Mouse (Mus musculus) heart, adult 18-20 months (tissue): ENCODE measurements at regions not wholly inside any gene's neighbourhood (a gene's known extent, or its start where the extent isn't known, plus 50 kb on each side); places are given as distances from the start of the nearest gene placed in this dataset.

Source experiments
- DNase-seq, 2 experiments: peaks; one replicate each; pipeline ENCODE4 v3.0.0; 2021 to 2022; ENCODE audit warnings: mixed read lengths in 1 of 2

DNA sequence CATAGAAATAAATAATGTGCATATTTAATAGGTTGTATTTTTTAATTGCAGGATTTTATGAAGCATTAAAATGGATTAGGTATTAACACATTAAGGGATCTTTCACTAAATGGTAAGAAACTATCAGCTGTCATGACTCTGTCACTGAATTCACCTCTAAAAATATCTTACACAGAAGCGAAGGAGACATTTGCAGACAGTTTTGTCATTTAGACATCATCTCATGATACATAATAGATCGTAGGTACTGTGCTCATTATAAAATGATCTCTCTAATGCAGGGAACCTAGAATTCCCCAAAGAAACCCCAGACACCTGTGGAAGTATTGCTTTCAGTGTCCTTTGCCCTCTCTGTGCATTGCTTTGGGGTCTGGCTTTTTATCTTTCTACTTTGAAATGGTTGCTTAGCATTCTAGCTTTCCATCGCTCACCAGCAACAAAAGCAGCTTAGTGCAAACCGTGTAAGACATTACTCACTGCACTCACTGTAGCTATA lies 1270.5 kb downstream of the Olfm4 start:
- no peak for DNase-seq

- DNase-seq = no peak
Observed at GRCm38 (mm10) chr14:81255423-81255822, 1271.5 kb downstream of the Olfm4 start.

DNA sequence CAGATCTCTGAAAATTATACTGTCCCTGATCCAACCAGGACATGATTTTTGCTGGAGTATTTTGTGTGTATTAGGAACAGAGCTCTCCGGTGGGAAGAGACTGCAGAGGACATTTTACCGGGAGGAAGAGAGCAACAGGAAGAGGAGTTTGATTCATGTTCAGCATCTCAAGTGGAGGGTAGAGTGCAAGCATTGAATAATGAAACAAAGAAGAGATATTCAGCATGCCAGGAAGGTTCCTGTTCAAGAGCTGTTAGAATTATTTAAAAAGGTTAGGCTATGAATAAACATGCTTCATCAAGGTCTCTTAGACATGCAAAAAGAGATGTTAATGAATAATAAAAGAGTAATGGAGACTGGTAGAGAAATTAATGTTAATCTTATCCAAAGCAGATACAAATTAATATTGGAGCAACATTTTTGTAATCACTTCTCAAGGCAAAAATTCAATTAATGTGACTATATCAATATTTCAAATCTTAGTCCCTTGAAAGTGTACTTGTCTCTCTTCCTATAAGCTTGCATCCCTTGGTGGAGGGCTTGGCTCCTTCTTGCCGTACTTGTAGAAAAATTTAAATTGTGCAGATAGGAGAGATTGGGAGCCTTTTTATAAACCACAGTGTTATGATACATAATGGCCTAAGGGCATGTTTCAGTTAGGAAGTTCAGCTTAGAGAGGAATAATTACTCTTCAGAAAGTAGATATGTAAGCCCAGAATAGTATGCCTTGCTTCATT lies 1283.9 kb downstream of the Olfm4 start:
- DNase-seq = no peak

DNA sequence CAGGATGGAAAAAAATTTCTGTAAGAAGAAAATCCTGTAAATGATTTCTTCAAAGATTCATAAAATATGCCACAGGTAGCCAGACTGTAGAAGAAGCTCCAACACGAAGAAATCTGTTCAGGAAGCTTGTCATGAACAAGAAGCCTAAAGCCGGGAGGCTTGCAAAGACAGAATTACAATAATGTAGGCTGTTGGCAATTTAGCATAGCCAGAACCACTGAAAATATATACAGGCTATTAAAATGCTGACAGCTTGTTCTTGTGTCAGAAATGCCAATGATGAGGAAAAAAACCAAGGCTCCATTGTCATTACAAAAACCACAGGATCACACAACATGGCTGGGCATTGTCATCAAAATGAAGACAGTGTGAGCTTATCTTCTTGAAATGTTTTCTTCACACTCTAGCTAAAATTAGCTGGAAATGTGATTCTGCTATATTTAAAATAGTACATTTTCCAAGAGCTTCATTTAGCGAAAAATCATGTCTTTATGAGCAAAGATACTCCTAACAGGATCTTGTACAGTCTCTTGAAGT lies 1303.7 kb downstream of the Olfm4 start:
- no peak for DNase-seq

DNA sequence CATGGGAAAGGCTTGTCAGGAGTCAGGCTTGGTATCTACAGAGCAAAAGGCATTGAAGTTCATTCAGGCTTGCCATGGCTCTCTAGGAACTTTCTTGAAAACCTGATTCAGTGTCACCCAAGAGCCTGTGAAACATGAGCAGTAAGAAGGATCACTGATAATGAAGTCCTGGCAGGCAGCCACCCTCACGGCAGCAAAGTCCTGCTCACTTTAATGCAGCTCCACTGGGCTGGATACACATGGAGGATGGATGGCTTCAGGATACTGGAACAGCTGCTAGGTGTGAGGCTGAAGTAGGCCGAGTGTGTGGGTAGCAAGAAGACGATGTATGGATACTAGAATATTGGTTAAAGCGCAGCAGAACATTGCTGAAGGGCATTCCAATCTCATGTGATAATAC lies 1323.3 kb downstream of the Olfm4 start:
- peak; percentile 0 to 3 for DNase-seq

DNA sequence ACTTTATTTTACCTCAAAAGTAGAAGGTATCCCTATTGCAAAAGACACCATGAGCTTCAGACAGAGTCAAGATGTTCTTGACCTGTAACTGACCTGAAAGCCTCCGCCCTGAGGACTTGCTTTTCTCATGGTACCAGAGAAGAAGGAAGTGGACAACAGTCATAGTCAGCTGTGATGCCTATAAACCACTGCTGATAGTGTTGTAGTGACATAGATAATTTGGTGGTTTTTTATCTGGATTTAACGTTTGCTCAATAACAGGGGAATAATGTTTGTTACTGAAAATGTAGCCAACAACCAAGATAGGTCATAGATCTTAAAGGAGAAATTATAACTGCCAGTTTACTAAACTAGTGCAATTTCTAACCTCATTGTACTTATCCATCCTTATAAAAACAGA lies 1357.2 kb downstream of the Olfm4 start:
- no peak for DNase-seq

DNA sequence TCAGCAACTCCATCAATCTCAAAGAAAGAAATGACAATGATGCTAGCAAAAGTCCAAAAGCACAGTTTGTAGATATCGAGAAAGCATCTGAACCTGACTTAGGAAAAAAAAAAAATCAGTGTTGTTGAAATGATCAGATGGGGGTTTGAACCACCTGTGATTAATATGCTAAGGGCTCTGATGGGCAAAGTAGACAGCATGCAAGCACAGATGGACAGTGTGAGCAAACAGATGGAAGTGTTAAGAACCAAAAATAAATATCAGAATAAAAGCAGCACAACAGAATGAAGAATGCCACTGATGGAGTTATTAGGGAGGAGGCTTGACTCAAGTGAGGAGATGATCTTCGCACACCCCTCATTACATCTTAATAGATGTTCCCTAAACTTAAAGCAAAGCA lies 1403.7 kb downstream of the Olfm4 start:
- DNase-seq = no peak
